In the genomic region with DNA sequence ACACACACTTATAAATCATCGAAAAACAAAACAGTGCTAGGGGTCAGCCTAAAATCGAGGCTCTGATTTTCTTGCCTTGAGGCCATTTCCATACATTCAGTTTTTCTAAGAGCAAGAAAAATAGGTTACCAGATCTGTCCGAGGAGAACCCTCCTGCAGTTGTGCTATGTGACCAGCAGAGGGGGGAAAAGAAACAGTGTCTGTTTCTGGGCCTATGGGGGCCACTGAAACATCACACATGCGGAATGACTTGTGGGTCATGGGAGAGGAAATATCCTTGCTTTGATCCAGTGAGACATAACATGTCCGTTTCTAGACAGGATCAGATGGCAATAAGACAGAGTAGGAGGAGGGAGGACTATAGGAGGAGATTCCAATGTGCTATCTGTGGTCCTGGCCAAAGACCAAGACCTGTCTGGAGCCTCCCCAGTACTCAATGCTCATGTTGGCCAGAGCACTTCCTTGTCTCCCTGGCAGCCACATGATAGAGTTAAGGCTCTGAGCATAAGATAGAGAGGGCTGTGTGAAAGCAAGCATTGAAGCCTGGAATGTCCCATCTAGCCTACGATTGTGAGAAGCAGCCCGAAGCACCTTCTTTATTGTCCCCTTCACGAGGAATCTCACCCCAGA, we compare ENCODE assay signal across 9 mouse cellular contexts. TPM values are rescaled to one million over a fixed set of nuclear protein-coding genes. Genes with fewer than 3 reads are reported as not detected.
A peak's percentile ranks its signal among the peaks of the same experiment; 100 is the strongest.
DNase-seq lines count a peak whose midpoint lies in the region; ATAC-seq and TF ChIP-seq lines count a peak whose summit lies in the region.
"Had no signal": no experiment of that assay in that cellular context is flagged by ENCODE, and none has a peak within 500 bp of the region (broad histone marks: within the 10 kb centered on the region; RNA-seq: fewer than 3 reads in every experiment).

No protein-coding gene starts in this region.

- in situ Hi-C loops in Patski (cut with MboI; ENCODE audit: low pct_unique_long_range_greater_than_20kb), result no loop called here

- POLR2A ChIA-PET in Patski (lab: Charles Lee), result no interaction called here

- peaks cover 12% of the 10 kb centered on the region for H3K4me1 ChIP-seq in limb, embryonic 13.5 days
- no peaks in the 10 kb centered on the region for H3K4me1 ChIP-seq in stomach, embryonic 16.5 days (ENCODE audit: control insufficient read depth, insufficient read depth, low read length)

- H3K27ac ChIP-seq in limb, embryonic 13.5 days, result no peak overlapping the region
- no peak overlapping the region for H3K27ac ChIP-seq in stomach, embryonic 16.5 days (ENCODE audit: low read length)

- H3K4me3 ChIP-seq in limb, embryonic 13.5 days, result no peak overlapping the region
- no peak overlapping the region for H3K4me3 ChIP-seq in stomach, embryonic 16.5 days (replicated peaks; ENCODE audit: low read length)

- peak; percentile 53 for ATAC-seq in CD4-positive, CD25-positive, alpha-beta regulatory T cell, adult 4 months
- ATAC-seq in Patski, result no peak
- peak; percentile 82 for ATAC-seq in erythroblast, adult 5-6 weeks (replicated peaks; ENCODE audit: low FRiP score, poor library complexity, severe bottlenecking)
- peak; percentile 51; the same call in 1 of the 2 replicates for ATAC-seq in limb, embryonic 13.5 days (ENCODE audit: low FRiP score, low read depth)
- 0 out of 2 replicates have a peak, but pooled peaks have one; percentile 12 for ATAC-seq in stomach, embryonic 16.5 days (ENCODE audit: insufficient read depth, low FRiP score)

- no peak overlapping the region for H3K4me2 ChIP-seq in limb, embryonic 13.5 days (replicated peaks)
- no peak overlapping the region for H3K4me2 ChIP-seq in stomach, embryonic 16.5 days (ENCODE audit: low read depth, low read length)

- DNase-seq in kidney, adult 9 months, result peak; percentile 11
- no peak for DNase-seq in kidney, adult 11 months
- DNase-seq in Patski (ENCODE audit: low read depth, low spot score), result no peak
- no peak for DNase-seq in yolk sac, embryonic 10.5 days (ENCODE audit: low spot score)

- H3K9me3 ChIP-seq in limb, embryonic 13.5 days, result no peaks in the 10 kb centered on the region
- no peaks in the 10 kb centered on the region for H3K9me3 ChIP-seq in stomach, embryonic 16.5 days (replicated peaks; ENCODE audit: control insufficient read depth, low read length)

- CTCF ChIA-PET in Patski (lab: Charles Lee), result no interaction called here

- no peaks in the 10 kb centered on the region for H3K27me3 ChIP-seq in Patski
- H3K27me3 ChIP-seq in limb, embryonic 13.5 days, result no peaks in the 10 kb centered on the region
- H3K27me3 ChIP-seq in stomach, embryonic 16.5 days (ENCODE audit: control insufficient read depth, insufficient read depth, low read length), result no peaks in the 10 kb centered on the region

- TF ChIP-seq CTCF in Patski (IDR thresholded peaks at IDR 0.05), result peak; percentile 79

- H3K36me3 ChIP-seq in limb, embryonic 13.5 days, result no peaks in the 10 kb centered on the region
- no peaks in the 10 kb centered on the region for H3K36me3 ChIP-seq in stomach, embryonic 16.5 days (ENCODE audit: control insufficient read depth, insufficient read depth, low read length)

- H3K9ac ChIP-seq in limb, embryonic 13.5 days, result no peak overlapping the region
- no peak overlapping the region for H3K9ac ChIP-seq in stomach, embryonic 16.5 days (ENCODE audit: low read length)

- 46% methylated on average over 8 of the region's 8 CpGs for WGBS in limb, embryonic 13.5 days
- 39% methylated on average over 8 of the region's 8 CpGs for WGBS in stomach, embryonic 16.5 days

RNA-seq across cellular contexts. Expression of gene Dnmt3c, which starts 14.4 kb away (rescaled TPM):
- not detected for polyA plus RNA-seq in CD4-positive, CD25-positive, alpha-beta regulatory T cell, adult 4 months (2017; shearing (Covaris generic))
- polyA plus RNA-seq in Patski (2021), result 0.05 TPM
- total RNA-seq in erythroblast, adult 5-6 weeks (2015; ENCODE audit: low replicate concordance), result not detected in 2 replicates
- total RNA-seq in erythroblast, adult 5-6 weeks (2017; ENCODE audit: low replicate concordance), result not detected in 2 replicates
- not detected in 2 replicates for polyA plus RNA-seq in limb, embryonic 13.5 days (2015; fragmentation: Nextera tagmentation; extraction: Ambion mirVana)
- 0.06 TPM in 1 of 2 replicates, not detected in the other for polyA plus RNA-seq in stomach, embryonic 16.5 days (2015; fragmentation: Nextera tagmentation; extraction: Ambion mirVana)
- total RNA-seq: heart, postnatal 14 days had no signal

RNA-seq across cellular contexts. Expression of gene Mapre1, which starts 30.3 kb away (rescaled TPM):
- polyA plus RNA-seq in CD4-positive, CD25-positive, alpha-beta regulatory T cell, adult 4 months (2017; shearing (Covaris generic)), result 100 to 1,000 TPM; 238 to 257 TPM
- 118 TPM for polyA plus RNA-seq in Patski (2021)
- 40.5 and 93.4 TPM in 2 replicates for total RNA-seq in erythroblast, adult 5-6 weeks (2015; ENCODE audit: low replicate concordance)
- total RNA-seq in erythroblast, adult 5-6 weeks (2017; ENCODE audit: low replicate concordance), result 24.1 and 38.3 TPM in 2 replicates
- polyA plus RNA-seq in limb, embryonic 13.5 days (2015; fragmentation: Nextera tagmentation; extraction: Ambion mirVana), result 224 and 228 TPM in 2 replicates
- polyA plus RNA-seq in stomach, embryonic 16.5 days (2015; fragmentation: Nextera tagmentation; extraction: Ambion mirVana), result 212 and 252 TPM in 2 replicates
